Mouse (Mus musculus): ENCODE results near the gene Fgd5.

DNA sequence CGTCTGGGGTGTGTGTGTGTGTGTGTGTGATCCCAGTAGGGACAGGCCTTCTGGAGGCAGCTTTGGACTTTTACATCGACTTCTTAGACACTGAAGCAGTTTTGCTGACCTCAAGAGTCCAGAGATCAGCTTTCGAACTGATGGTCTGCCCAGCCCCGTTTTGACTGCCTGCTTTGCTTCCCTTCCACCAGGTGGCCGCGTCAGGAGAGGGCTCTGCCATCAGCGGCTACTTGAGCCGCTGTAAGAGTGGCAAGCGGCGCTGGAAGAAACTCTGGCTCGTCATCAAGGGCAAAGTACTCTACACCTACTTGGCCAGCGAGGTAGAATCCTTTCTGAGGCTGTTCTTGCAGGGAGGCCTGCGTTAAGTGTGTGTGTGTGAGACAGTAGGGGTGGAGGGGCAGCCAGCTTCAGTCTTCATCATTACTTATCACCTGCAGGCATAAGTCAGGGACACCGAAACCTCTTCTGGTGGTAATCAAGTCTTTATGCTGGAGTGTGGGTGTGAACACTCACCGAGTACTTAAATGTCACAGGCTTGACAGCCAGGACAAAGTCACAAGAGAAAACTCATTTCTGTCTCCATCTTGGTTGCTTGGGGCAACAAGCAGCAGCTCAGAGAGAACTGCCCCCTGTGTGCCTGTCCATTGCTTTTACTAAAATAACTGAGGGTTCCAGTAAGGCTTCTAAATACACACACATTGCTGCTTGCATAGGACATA is 92.6 kb downstream of the Fgd5 start:
- TF ChIP-seq POLR2A (IDR thresholded peaks at IDR 0.05; ENCODE audit: insufficient read depth, low read length) (no peak), CTCF (IDR thresholded peaks at IDR 0.05; ENCODE audit: low read depth, low read length) (no peak)
